Mouse (Mus musculus) large intestine, adult 2 months (tissue): ENCODE measurements around the gene Arhgdia. TPM values are rescaled to one million over a fixed set of nuclear protein-coding genes. Genes with fewer than 3 reads are reported as not detected.

Experiments used
- DNase-seq: peaks from one replicate; pipeline ENCODE4 v3.0.0-alpha.2; 2012; ENCODE audit warnings: low read depth, low spot score
- WGBS: fragments of 180-500 bp; shearing (Covaris S2); methylation state at CpG from one replicate; pipeline ENCODE4 v1.1.7; 2018; 5-methylcytosine and 5-hydroxymethylcytosine counted together
- polyA plus RNA-seq: library from polyadenylated mRNA; depleted of rRNA; stranded (reverse); fragments of >200 nt; gene quantifications from 2 replicates; pipeline ENCODE4 v1.2.3, GENCODE M21; 2012

Gene Arhgdia
- polyA plus RNA-seq, 1 experiment: 760 TPM

- under 1% methylated on average over 43 of the region's 44 CpGs for WGBS
- DNase-seq: no peak
These were observed 523 bp downstream of the Arhgdia start for GRCm38 (mm10) chr11:120580871-120581331.

GRCm38 (mm10) chr11:120580190-120580589, 1.2 kb downstream of the Arhgdia start:
- WGBS: 22% methylated on average over 7 of the region's 7 CpGs
- DNase-seq: no peak

- DNase-seq: no peak
- WGBS: 55% methylated on average over 15 of the region's 15 CpGs
These were observed 1.9 kb downstream of the Arhgdia start for GRCm38 (mm10) chr11:120579316-120580107.

GRCm38 (mm10) chr11:120578694-120579243, 2.7 kb downstream of the Arhgdia start:
- no peak for DNase-seq
- WGBS: 88% methylated on average over 11 of the region's 11 CpGs

GRCm38 (mm10) chr11:120578024-120578693, 3.3 kb downstream of the Arhgdia start:
- no peak for DNase-seq
- 59% methylated on average over 10 of the region's 10 CpGs for WGBS

GRCm38 (mm10) chr11:120577211-120578023, 4.0 kb downstream of the Arhgdia start:
- DNase-seq: no peak
- 67% methylated on average over 7 of the region's 7 CpGs for WGBS

GRCm38 (mm10) chr11:120576365-120576981, 5.0 kb downstream of the Arhgdia start:
- no peak for DNase-seq
- WGBS: 74% methylated on average over 3 of the region's 3 CpGs

GRCm38 (mm10) chr11:120575940-120576339, 5.5 kb downstream of the Arhgdia start:
- no peak for DNase-seq

- no peak for DNase-seq
- WGBS: 69% methylated on average over 2 of the region's 2 CpGs
These were observed 6.4 kb downstream of the Arhgdia start for GRCm38 (mm10) chr11:120575046-120575445.

GRCm38 (mm10) chr11:120574278-120574600, 7.2 kb downstream of the Arhgdia start:
- 27% methylated on average over 5 of the region's 5 CpGs for WGBS
- DNase-seq: no peak

GRCm38 (mm10) chr11:120573585-120574277, 7.7 kb downstream of the Arhgdia start:
- DNase-seq: no peak
- under 1% methylated on average over 23 of the region's 23 CpGs for WGBS

GRCm38 (mm10) chr11:120572752-120573584, 8.5 kb downstream of the Arhgdia start, which contains the start of gene P4hb:
P4hb (minus strand) TSS chr11:120573253.
- peak; percentile 98 for DNase-seq
- WGBS: under 1% methylated on average over 94 of the region's 94 CpGs

- no peak for DNase-seq
- WGBS: under 1% methylated on average over 24 of the region's 24 CpGs
These were observed 9.0 kb downstream of the Arhgdia start for GRCm38 (mm10) chr11:120572417-120572751.

- 2% methylated on average over 11 of the region's 11 CpGs for WGBS
These were observed 9.5 kb downstream of the Arhgdia start for GRCm38 (mm10) chr11:120571754-120572416.

GRCm38 (mm10) chr11:120571122-120571521, 10.3 kb downstream of the Arhgdia start:
- no peak for DNase-seq
- WGBS: 45% methylated on average over 3 of the region's 3 CpGs

More at GRCm38 (mm10) chr11:120571754-120572416, 9.5 kb downstream of the Arhgdia start:
- no peak for DNase-seq

GRCm38 (mm10) chr11:120568324-120568723, 13.1 kb downstream of the Arhgdia start:
- WGBS: 85% methylated on average over 6 of the region's 6 CpGs
- DNase-seq: no peak

GRCm38 (mm10) chr11:120565114-120565513, 16.3 kb downstream of the Arhgdia start:
- WGBS: 79% methylated on average over 9 of the region's 9 CpGs
- no peak for DNase-seq

GRCm38 (mm10) chr11:120562949-120563348, 18.5 kb downstream of the Arhgdia start:
- DNase-seq: no peak
- 93% methylated on average over 13 of the region's 13 CpGs for WGBS
